Mouse (Mus musculus): ENCODE measurements at regions not wholly inside any gene's neighbourhood (a gene's known extent, or its start where the extent isn't known, plus 50 kb on each side); places are given as distances from the start of the nearest gene placed in this dataset.
"Not testable (repeated sequence)": the region's sequence is repeated elsewhere in the genome, so short reads cannot be mapped to it uniquely, and the experiment has no call there.

DNA sequence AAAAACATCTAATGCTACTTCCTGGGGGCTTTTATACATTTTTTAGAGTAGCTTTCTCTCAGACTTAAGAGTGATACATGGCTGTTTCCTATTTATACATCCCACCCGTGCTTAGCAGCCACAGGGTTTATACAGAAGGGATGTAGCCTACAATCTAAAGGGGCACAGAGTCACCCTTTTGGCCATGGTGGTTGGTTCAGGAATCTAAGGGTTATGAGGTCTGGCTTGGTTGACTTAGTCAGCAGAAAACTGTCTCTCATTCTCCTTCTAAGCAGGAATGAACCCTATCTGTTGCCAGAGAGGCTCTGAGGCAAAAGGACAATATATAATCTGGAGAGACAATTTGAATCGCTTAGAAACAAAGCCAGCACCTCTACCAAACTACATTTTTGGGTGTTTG is 97.9 kb downstream of the Btg1 start:
- no peak overlapping the region for H3K27ac ChIP-seq (ENCODE audit: control insufficient read depth, insufficient read depth, low read depth, low read length)
- H3K4me3 ChIP-seq (ENCODE audit: control insufficient read depth, low read depth, low read length): no peak overlapping the region
- no peaks in the 10 kb centered on the region for H3K27me3 ChIP-seq (ENCODE audit: control insufficient read depth, insufficient read depth, low read length)
- no peaks in the 10 kb centered on the region for H3K36me3 ChIP-seq (ENCODE audit: control insufficient read depth, insufficient read depth, low read length)
- H3K4me1 ChIP-seq (ENCODE audit: control insufficient read depth, insufficient read depth, low read length): 0 out of 2 replicates have a peak, but pooled peaks cover 2% of the 10 kb centered on the region
- TF ChIP-seq CTCF (IDR thresholded peaks at IDR 0.05; ENCODE audit: control insufficient read depth, insufficient read depth, insufficient replicate concordance, low read depth, low read length) (no peak), POLR2A (IDR thresholded peaks at IDR 0.05; ENCODE audit: control insufficient read depth, low read depth, low read length) (no peak)

DNA sequence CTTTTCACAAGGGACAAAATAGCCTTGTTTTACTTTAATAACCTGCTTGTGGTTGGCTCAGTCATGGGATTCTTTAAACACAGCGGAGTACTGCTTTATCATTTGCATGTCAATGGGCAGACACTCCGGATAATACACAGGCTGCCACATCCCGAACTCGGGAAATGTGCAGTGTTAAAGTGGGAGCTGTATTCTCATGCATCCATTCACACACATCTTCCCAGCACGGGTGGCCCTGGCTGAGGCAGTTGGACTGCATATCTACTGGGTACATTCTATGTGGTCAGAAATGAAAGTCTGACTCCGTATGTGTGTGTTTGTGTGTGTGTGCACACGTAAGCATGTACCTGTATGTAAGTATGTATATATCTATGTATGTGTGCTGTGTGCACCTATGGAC is 100.5 kb downstream of the Btg1 start:
- Histone ChIP-seq H3K4me1 (ENCODE audit: control insufficient read depth, insufficient read depth, low read length) (0 out of 2 replicates have a peak, but pooled peaks cover 2% of the 10 kb centered on the region), H3K27ac (ENCODE audit: control insufficient read depth, insufficient read depth, low read depth, low read length) (no peak overlapping the region), H3K4me3 (ENCODE audit: control insufficient read depth, low read depth, low read length) (no peak overlapping the region), H3K27me3 (ENCODE audit: control insufficient read depth, insufficient read depth, low read length) (no peaks in the 10 kb centered on the region), H3K36me3 (ENCODE audit: control insufficient read depth, insufficient read depth, low read length) (no peaks in the 10 kb centered on the region)
- TF ChIP-seq CTCF (IDR thresholded peaks at IDR 0.05; ENCODE audit: control insufficient read depth, insufficient read depth, insufficient replicate concordance, low read depth, low read length) (no peak), POLR2A (IDR thresholded peaks at IDR 0.05; ENCODE audit: control insufficient read depth, low read depth, low read length) (no peak)

- not testable (repeated sequence) for H3K36me3 ChIP-seq (ENCODE audit: control insufficient read depth, insufficient read depth, low read length); H3K27ac ChIP-seq (ENCODE audit: control insufficient read depth, insufficient read depth, low read depth, low read length); H3K4me1 ChIP-seq (ENCODE audit: control insufficient read depth, insufficient read depth, low read length); H3K4me3 ChIP-seq (ENCODE audit: control insufficient read depth, low read depth, low read length); H3K27me3 ChIP-seq (ENCODE audit: control insufficient read depth, insufficient read depth, low read length)
Observed at GRCm38 (mm10) chr10:96718706-96719105, 101.9 kb downstream of the Btg1 start.

DNA sequence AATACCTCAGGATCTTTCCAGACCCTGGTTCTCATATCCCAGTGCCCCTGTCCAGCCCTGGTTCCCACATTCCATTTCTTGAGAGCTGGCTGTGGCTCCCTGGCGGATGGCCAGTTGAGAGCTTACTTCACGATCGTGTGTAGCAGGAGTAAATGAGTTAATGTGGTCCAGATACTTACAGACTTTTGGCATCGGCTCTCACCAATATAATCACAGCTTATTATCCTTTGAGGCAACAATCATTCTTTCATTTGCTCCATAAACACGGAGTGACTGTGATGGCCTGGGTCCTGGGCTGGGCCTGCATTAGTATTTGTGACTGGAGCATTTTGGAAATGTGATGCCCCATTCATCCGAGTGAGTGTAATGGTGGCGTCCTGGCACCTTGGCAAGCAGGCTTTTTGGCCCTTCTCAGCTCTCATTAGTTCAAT is 103.5 kb downstream of the Btg1 start:
- Histone ChIP-seq H3K27me3 (ENCODE audit: control insufficient read depth, insufficient read depth, low read length) (no peaks in the 10 kb centered on the region), H3K4me3 (ENCODE audit: control insufficient read depth, low read depth, low read length) (no peak overlapping the region), H3K27ac (ENCODE audit: control insufficient read depth, insufficient read depth, low read depth, low read length) (no peak overlapping the region), H3K36me3 (ENCODE audit: control insufficient read depth, insufficient read depth, low read length) (no peaks in the 10 kb centered on the region), H3K4me1 (ENCODE audit: control insufficient read depth, insufficient read depth, low read length) (peaks cover 5% of the 10 kb centered on the region)
- TF ChIP-seq CTCF (IDR thresholded peaks at IDR 0.05; ENCODE audit: control insufficient read depth, insufficient read depth, insufficient replicate concordance, low read depth, low read length): no peak
- TF ChIP-seq POLR2A (IDR thresholded peaks at IDR 0.05; ENCODE audit: control insufficient read depth, low read depth, low read length): no peak

DNA sequence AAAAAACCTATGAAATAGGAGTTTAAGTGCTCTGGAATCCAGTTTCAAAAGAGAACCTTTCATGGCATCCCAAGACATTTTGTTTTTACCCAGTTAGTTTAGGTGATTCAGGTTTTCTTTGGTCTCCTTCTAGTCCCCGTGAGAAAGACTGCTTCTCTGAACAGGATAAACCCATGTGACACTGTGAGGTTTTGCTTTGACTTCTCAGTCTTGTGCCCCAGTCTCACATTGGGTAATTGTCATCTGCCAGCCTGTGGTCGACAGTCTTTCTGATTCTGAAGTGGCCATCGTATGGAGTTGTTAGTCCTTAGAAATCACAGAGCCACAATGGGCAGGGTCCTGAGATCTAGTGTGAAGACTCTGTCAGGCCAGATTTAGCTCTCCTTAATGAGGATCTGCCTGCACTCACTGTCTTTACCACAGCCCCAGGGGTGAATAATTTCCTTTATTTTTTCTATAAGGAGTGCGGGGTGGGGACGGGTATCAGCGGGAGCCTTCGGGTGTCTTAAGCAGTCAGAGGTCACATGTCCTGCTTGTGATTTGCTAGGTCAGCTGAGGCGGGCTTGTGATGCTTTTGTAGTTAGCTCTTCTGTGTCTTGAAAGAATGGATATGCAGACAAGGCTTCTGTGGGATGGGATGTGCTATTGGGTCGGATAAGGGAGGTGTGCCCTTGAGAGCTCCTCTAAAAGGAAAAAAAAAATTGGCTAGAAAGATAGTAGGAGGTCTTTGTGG is 104.3 kb downstream of the Btg1 start:
- H3K36me3 ChIP-seq (ENCODE audit: control insufficient read depth, insufficient read depth, low read length): no peaks in the 10 kb centered on the region
- H3K27ac ChIP-seq (ENCODE audit: control insufficient read depth, insufficient read depth, low read depth, low read length): no peak overlapping the region
- no peaks in the 10 kb centered on the region for H3K27me3 ChIP-seq (ENCODE audit: control insufficient read depth, insufficient read depth, low read length)
- peaks cover 5% of the 10 kb centered on the region for H3K4me1 ChIP-seq (ENCODE audit: control insufficient read depth, insufficient read depth, low read length)
- no peak for TF ChIP-seq POLR2A (IDR thresholded peaks at IDR 0.05; ENCODE audit: control insufficient read depth, low read depth, low read length)
- TF ChIP-seq CTCF (IDR thresholded peaks at IDR 0.05; ENCODE audit: control insufficient read depth, insufficient read depth, insufficient replicate concordance, low read depth, low read length): no peak
- no peak overlapping the region for H3K4me3 ChIP-seq (ENCODE audit: control insufficient read depth, low read depth, low read length)

DNA sequence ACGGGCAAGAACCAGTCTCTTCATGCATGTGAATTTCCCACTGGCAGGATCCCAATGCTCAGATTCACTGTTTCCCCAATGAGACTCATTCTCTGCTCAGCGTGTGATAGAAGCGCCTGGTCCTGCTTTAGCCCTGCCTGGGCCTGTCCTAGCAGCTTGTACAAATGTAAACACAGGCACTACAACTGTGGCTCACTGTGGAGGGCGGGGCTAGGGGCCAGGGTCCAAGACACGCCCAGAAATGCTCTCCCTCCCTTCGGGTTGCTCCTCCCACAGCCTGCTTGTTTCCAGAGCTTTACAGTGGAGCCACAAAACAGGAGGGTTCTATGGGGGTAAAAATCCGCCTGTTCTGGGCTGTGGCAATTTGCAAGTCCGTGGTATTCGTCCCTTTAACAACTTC is 105.7 kb downstream of the Btg1 start:
- Histone ChIP-seq H3K27ac (ENCODE audit: control insufficient read depth, insufficient read depth, low read depth, low read length) (no peak overlapping the region), H3K4me3 (ENCODE audit: control insufficient read depth, low read depth, low read length) (no peak overlapping the region), H3K27me3 (ENCODE audit: control insufficient read depth, insufficient read depth, low read length) (no peaks in the 10 kb centered on the region), H3K4me1 (ENCODE audit: control insufficient read depth, insufficient read depth, low read length) (peaks cover 5% of the 10 kb centered on the region), H3K36me3 (ENCODE audit: control insufficient read depth, insufficient read depth, low read length) (no peaks in the 10 kb centered on the region)
- TF ChIP-seq POLR2A (IDR thresholded peaks at IDR 0.05; ENCODE audit: control insufficient read depth, low read depth, low read length): no peak

GRCm38 (mm10) chr10:96723071-96723470 is 106.3 kb downstream of the Btg1 start:
- H3K27ac ChIP-seq (ENCODE audit: control insufficient read depth, insufficient read depth, low read depth, low read length): no peak overlapping the region
- TF ChIP-seq POLR2A (IDR thresholded peaks at IDR 0.05; ENCODE audit: control insufficient read depth, low read depth, low read length) (no peak), CTCF (IDR thresholded peaks at IDR 0.05; ENCODE audit: control insufficient read depth, insufficient read depth, insufficient replicate concordance, low read depth, low read length) (no peak)
- H3K4me1 ChIP-seq (ENCODE audit: control insufficient read depth, insufficient read depth, low read length): peaks cover 5% of the 10 kb centered on the region
- H3K36me3 ChIP-seq (ENCODE audit: control insufficient read depth, insufficient read depth, low read length): no peaks in the 10 kb centered on the region
- no peak overlapping the region for H3K4me3 ChIP-seq (ENCODE audit: control insufficient read depth, low read depth, low read length)
- H3K27me3 ChIP-seq (ENCODE audit: control insufficient read depth, insufficient read depth, low read length): no peaks in the 10 kb centered on the region
